Mouse (Mus musculus): ENCODE results near the gene Il11ra1.

DNA sequence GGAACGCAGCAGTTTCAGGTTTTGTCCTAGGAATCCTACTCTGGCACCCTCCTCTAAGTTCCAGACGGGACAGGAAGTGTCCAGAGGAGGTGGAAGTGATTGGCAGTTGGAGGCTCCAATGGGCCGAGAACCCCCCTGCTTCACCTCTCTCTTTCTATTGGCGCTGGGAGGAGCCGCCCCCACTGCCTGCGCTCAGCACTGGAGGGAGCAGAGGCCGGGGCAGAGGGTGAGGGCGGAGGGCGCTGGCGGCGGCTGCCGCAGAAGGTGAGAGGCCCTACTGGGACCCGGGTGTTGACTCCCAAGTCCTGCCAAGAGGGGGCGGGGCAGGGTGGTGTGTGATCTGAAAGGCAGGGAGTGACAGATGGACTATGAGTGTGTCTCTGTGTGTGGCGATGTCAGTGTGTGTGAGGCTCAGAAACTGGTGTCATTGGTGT lies 60.5 kb downstream of the Il11ra1 start:
- TF ChIP-seq GATA1 (IDR thresholded peaks at IDR 0.05; ENCODE audit: low read length), result no peak
- no peak for TF ChIP-seq TAL1 (IDR thresholded peaks at IDR 0.05; ENCODE audit: low read length)

Measured in erythroblast, embryonic 14.5 days (primary cell).